Comparison of ENCODE assay signal across 11 mouse cellular contexts in genomic region chr5:32997686-32998085, GRCm38 (mm10). TPM values are rescaled to one million over a fixed set of nuclear protein-coding genes. Genes with fewer than 3 reads are reported as not detected.
DNase-seq lines count a peak whose midpoint lies in the region; ATAC-seq and TF ChIP-seq lines count a peak whose summit lies in the region.
"Had no signal": no experiment of that assay in that cellular context is flagged by ENCODE, and none has a peak within 500 bp of the region (broad histone marks: within the 10 kb centered on the region; RNA-seq: fewer than 3 reads in every experiment).

No protein-coding gene starts in this region.

- DNase-seq in kidney, postnatal 4 days: peak; percentile 29 to 34
- no peak for DNase-seq in kidney, adult 18-20 months
- peak; percentile 24 for DNase-seq in G1E (ENCODE audit: low spot score)
- DNase-seq in induced T-regulatory cell, adult 2 months (ENCODE audit: low read depth): peak; percentile 10
- DNase-seq in cerebellum, adult 8-10 months: no peak
- no peak for DNase-seq in thymus, postnatal 36 days
- DNase-seq in T-cell, adult 2 months (ENCODE audit: low spot score): no peak
- DNase-seq: thymus, postnatal 4 days had no signal

- ATAC-seq in G1E (ENCODE audit: extremely low read depth, insufficient number of reproducible peaks, low FRiP score, poor library complexity, severe bottlenecking): no peak
- peak; percentile 98 for ATAC-seq in monocyte, adult 5-6 weeks (replicated peaks; ENCODE audit: insufficient number of reproducible peaks, low FRiP score, low TSS enrichment, poor library complexity, severe bottlenecking)

- no peak overlapping the region for H3K4me3 ChIP-seq in G1E (ENCODE audit: low read depth, low read length)
- H3K4me3 ChIP-seq: embryonic facial prominence, embryonic 13.5 days; limb, embryonic 15.5 days had no signal

- H3K27me3 ChIP-seq in G1E (ENCODE audit: insufficient read depth, low read length): peaks cover 49% of the 10 kb centered on the region
- H3K27me3 ChIP-seq: embryonic facial prominence, embryonic 13.5 days; limb, embryonic 15.5 days had no signal

- H3K36me3 ChIP-seq in G1E (replicated peaks): no peaks in the 10 kb centered on the region
- H3K36me3 ChIP-seq: embryonic facial prominence, embryonic 13.5 days; limb, embryonic 15.5 days had no signal

- H3K4me1 ChIP-seq in G1E (ENCODE audit: insufficient read depth, low read depth, low read length): 0 out of 2 replicates have a peak, but pooled peaks cover 2% of the 10 kb centered on the region
- H3K4me1 ChIP-seq: limb, embryonic 15.5 days had no signal

- H3K9me3 ChIP-seq in G1E (replicated peaks): no peaks in the 10 kb centered on the region
- H3K9me3 ChIP-seq: embryonic facial prominence, embryonic 13.5 days; limb, embryonic 15.5 days had no signal

- TF ChIP-seq CTCF in G1E (IDR thresholded peaks at IDR 0.05; ENCODE audit: low read depth, low read length): no peak

RNA-seq across cellular contexts. Expression of gene Ywhah, which starts 20.9 kb away (rescaled TPM):
- total RNA-seq in G1E (2014; fragmentation: Nextera tagmentation) (363 and 413 TPM in 2 replicates), G1E (2017) (119 and 129 TPM in 2 replicates)
- polyA plus RNA-seq in G1E (2012): 86.4 and 95.6 TPM in 2 replicates
- total RNA-seq in monocyte, adult 5-6 weeks (2017): 137 to 272 TPM (median 186 TPM) in 3 replicates

Comparison
In these comparisons a context has a peak if more than half of its experiments do, and no peak if none do; other contexts are left out.
1. DNase-seq: peak in kidney, postnatal 4 days (2 of 2), G1E (single experiment) and induced T-regulatory cell, adult 2 months (single experiment); none in kidney, adult 18-20 months (single experiment), cerebellum, adult 8-10 months (single experiment), thymus, postnatal 36 days (0 of 2) and T-cell, adult 2 months (single experiment).